Mouse (Mus musculus): Measurements from ENCODE around the gene Il1b. TPM values are rescaled to one million over a fixed set of nuclear protein-coding genes. Genes with fewer than 3 reads are reported as not detected.

Il1b gene
- polyA plus RNA-seq, 1 experiment from 2014 or later, result 0.25 TPM

DNA sequence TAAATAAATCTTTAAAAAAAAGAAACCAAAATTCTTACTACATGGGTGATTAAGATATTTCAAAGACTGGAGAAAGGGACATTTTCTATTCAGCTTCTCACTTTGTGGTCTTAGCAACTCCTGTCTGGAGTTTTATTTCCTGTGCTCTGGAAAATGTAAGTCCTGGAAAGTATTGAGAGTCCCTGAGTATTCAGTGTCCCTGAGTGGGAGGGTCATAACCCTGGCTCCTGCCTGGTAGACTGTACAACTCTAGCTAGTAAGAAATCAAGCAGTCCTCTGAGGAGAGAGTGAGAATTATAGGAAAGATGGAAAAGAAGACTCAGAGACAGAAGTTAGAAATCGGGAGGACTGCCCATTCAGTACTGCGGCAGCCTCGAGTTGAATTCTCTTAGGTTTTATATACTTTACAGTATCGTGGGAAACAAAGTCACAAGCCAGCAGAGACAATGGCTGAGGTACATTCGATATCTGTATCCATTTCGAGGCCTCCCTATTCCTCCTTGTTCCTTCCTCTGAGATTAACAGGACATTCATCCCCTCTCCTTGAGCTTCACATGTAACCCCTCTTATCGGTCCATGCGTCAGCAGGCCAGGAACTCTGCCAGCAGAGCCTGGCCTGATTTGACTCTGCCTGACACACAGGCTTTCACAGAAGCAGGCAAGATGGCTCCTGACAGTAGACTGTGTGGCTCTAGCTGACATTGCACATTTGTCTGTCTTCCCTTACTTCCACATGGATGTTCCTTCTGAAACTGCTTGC is 12.8 kb upstream of the Il1b start:
- Histone ChIP-seq H3K36me3 (ENCODE audit: control insufficient read depth, insufficient read depth, low read length) (no peaks in the 10 kb centered on the region), H3K27ac (ENCODE audit: low read depth, low read length) (no peak overlapping the region), H3K27me3 (ENCODE audit: control insufficient read depth, insufficient read depth, low read length) (no peaks in the 10 kb centered on the region), H3K4me3 (ENCODE audit: low read depth, low read length) (no peak overlapping the region), H3K9ac (replicated peaks; ENCODE audit: low read depth, low read length) (no peak overlapping the region), H3K9me3 (ENCODE audit: control insufficient read depth, low read length) (no peaks in the 10 kb centered on the region), H3K4me2 (ENCODE audit: low read depth, low read length) (no peak overlapping the region), H3K4me1 (ENCODE audit: control insufficient read depth, insufficient read depth, low read length) (no peaks in the 10 kb centered on the region)
- WGBS, result 92% methylated on average over 8 of the region's 8 CpGs
- no peak for ATAC-seq (ENCODE audit: low read depth)

DNA sequence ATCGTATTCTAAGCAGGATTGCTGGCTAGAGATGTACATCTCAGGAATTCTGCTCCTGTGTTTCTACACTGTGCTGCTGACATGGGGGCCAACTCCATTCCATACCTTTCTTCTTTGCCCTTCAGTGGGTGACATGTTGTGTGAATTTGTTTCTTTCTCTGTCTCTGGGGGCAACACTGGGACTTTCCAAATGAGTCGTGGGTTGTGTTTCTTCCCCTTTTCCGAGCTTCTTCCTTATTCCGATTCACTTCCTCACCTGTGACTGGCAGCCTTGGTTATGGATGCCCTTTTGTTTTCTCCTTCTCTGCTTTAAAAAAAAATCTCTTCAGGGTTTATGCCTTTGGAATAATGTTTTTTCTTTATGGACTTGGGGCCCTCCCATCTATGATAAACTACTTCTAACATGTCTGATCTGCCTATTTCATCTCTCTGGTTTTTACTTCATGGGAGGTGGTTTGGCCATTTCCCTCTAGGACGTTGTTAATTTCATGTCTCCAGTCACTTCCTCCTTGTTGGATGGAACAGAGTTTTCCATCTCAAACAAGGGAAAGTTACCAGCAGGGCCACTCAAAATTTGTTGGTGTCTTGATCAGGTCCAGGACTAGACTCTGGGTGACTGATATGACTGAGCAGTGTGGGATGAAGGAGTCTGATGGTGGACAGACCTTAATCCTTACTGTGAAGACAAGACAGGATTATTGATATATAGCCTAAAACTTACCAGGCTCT is 10.0 kb upstream of the Il1b start:
- Histone ChIP-seq H3K36me3 (ENCODE audit: control insufficient read depth, insufficient read depth, low read length) (no peaks in the 10 kb centered on the region), H3K9me3 (ENCODE audit: control insufficient read depth, low read length) (no peaks in the 10 kb centered on the region), H3K4me1 (ENCODE audit: control insufficient read depth, insufficient read depth, low read length) (no peaks in the 10 kb centered on the region), H3K4me2 (ENCODE audit: low read depth, low read length) (no peak overlapping the region), H3K9ac (replicated peaks; ENCODE audit: low read depth, low read length) (no peak overlapping the region), H3K27me3 (ENCODE audit: control insufficient read depth, insufficient read depth, low read length) (no peaks in the 10 kb centered on the region), H3K4me3 (ENCODE audit: low read depth, low read length) (no peak overlapping the region), H3K27ac (ENCODE audit: low read depth, low read length) (no peak overlapping the region)
- WGBS, result 87% methylated on average over 5 of the region's 5 CpGs
- ATAC-seq (ENCODE audit: low read depth), result no peak

DNA sequence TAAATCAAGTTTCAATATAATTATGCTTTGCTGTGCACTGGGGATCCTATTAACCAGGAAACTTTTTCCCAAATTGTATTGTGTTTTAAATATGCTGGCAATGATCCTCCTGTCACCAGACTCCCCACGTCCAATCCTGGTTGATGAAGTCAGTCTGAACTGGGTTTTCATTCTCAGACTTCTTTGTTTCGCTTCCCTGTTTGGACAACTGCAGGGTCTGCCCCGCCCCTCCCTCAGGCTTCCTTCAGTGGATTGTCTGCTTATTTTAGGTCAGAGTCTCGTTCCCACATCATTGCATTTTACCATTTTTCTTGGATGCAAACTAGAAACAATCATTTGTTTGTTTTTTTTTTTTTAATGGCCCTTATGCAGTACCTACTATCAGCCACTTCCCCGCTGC is 9.3 kb upstream of the Il1b start:
- 72% methylated on average over 5 of the region's 5 CpGs for WGBS
- Histone ChIP-seq H3K27ac (ENCODE audit: low read depth, low read length) (no peak overlapping the region), H3K4me1 (ENCODE audit: control insufficient read depth, insufficient read depth, low read length) (no peaks in the 10 kb centered on the region), H3K4me2 (ENCODE audit: low read depth, low read length) (no peak overlapping the region), H3K9ac (replicated peaks; ENCODE audit: low read depth, low read length) (no peak overlapping the region), H3K9me3 (ENCODE audit: control insufficient read depth, low read length) (no peaks in the 10 kb centered on the region), H3K36me3 (ENCODE audit: control insufficient read depth, insufficient read depth, low read length) (no peaks in the 10 kb centered on the region), H3K27me3 (ENCODE audit: control insufficient read depth, insufficient read depth, low read length) (no peaks in the 10 kb centered on the region), H3K4me3 (ENCODE audit: low read depth, low read length) (no peak overlapping the region)
- ATAC-seq (ENCODE audit: low read depth), result no peak

DNA sequence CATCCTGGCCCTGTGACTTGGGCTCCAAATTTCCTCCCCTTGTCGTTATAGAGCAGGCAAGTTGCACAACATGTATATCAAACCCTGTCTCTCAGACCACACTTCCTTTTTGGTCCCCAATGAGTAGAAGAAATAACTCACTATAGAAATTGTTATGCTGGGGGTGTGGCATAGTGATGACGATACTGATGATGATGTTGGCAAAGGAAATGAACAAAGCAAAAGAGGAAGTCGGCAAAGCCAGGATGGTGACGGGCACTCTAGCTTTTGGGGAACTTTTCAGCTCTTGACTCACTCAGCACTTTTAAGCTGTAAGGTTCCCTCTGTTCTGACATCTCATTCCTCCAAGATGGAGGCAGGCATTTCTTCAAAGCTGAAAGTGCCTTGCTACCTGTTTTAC is 2.4 kb upstream of the Il1b start:
- no peaks in the 10 kb centered on the region for H3K9me3 ChIP-seq (ENCODE audit: control insufficient read depth, low read length)
- H3K4me1 ChIP-seq (ENCODE audit: control insufficient read depth, insufficient read depth, low read length), result no peaks in the 10 kb centered on the region
- H3K36me3 ChIP-seq (ENCODE audit: control insufficient read depth, insufficient read depth, low read length), result no peaks in the 10 kb centered on the region
- ATAC-seq (ENCODE audit: low read depth), result no peak
- no peak overlapping the region for H3K4me3 ChIP-seq (ENCODE audit: low read depth, low read length)
- no peak overlapping the region for H3K27ac ChIP-seq (ENCODE audit: low read depth, low read length)
- no peaks in the 10 kb centered on the region for H3K27me3 ChIP-seq (ENCODE audit: control insufficient read depth, insufficient read depth, low read length)
- no peak overlapping the region for H3K9ac ChIP-seq (replicated peaks; ENCODE audit: low read depth, low read length)
- no peak overlapping the region for H3K4me2 ChIP-seq (ENCODE audit: low read depth, low read length)
- WGBS, result 92% methylated on average over 4 of the region's 4 CpGs

DNA sequence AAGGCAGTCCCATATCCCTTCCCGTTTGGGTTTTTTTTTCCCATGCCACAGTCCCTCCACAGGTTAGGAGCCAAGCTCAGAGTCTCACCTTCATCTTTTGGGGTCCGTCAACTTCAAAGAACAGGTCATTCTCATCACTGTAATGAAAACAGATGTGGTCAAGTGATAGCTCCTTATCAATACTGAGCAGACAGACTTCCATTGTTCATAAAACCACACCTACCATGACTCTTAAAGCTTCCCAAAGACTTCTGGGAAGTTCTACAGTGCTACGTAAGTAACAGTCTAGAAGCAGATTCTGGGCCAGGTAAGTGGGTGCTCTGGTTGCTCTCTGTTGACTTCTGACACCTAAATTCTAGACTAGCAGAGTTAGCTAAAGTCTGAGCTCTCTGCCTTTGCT is 1.3 kb downstream of the Il1b start:
- H3K4me1 ChIP-seq (ENCODE audit: control insufficient read depth, insufficient read depth, low read length), result no peaks in the 10 kb centered on the region
- H3K4me3 ChIP-seq (ENCODE audit: low read depth, low read length), result no peak overlapping the region
- WGBS, result 87% methylated on average over 3 of the region's 3 CpGs
- no peak overlapping the region for H3K27ac ChIP-seq (ENCODE audit: low read depth, low read length)
- no peak for ATAC-seq (ENCODE audit: low read depth)
- H3K9ac ChIP-seq (replicated peaks; ENCODE audit: low read depth, low read length), result no peak overlapping the region
- no peaks in the 10 kb centered on the region for H3K9me3 ChIP-seq (ENCODE audit: control insufficient read depth, low read length)
- no peaks in the 10 kb centered on the region for H3K36me3 ChIP-seq (ENCODE audit: control insufficient read depth, insufficient read depth, low read length)
- no peak overlapping the region for H3K4me2 ChIP-seq (ENCODE audit: low read depth, low read length)
- no peaks in the 10 kb centered on the region for H3K27me3 ChIP-seq (ENCODE audit: control insufficient read depth, insufficient read depth, low read length)

DNA sequence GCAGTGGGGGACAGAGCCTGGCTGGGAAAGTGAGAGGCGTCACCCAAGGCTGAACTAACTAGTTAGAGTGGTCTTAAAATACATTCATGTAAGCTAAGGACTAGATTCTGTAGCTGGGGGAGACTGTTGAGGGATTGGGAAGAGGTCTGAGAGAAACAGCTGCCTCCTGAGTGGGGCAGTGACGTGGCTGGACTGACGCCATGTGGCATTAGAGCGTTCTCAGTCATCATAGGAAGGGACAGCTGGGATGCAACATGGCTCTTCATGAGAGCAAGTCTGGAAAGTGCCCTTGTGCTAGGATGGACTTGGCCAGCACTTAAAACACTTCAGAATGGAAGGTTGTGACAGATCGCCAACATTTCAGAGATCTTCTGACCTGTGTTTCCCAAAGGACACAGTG is 2.1 kb downstream of the Il1b start:
- H3K4me2 ChIP-seq (ENCODE audit: low read depth, low read length), result no peak overlapping the region
- H3K36me3 ChIP-seq (ENCODE audit: control insufficient read depth, insufficient read depth, low read length), result no peaks in the 10 kb centered on the region
- no peak overlapping the region for H3K4me3 ChIP-seq (ENCODE audit: low read depth, low read length)
- H3K27ac ChIP-seq (ENCODE audit: low read depth, low read length), result no peak overlapping the region
- ATAC-seq (ENCODE audit: low read depth), result no peak
- H3K9ac ChIP-seq (replicated peaks; ENCODE audit: low read depth, low read length), result no peak overlapping the region
- H3K9me3 ChIP-seq (ENCODE audit: control insufficient read depth, low read length), result no peaks in the 10 kb centered on the region
- H3K27me3 ChIP-seq (ENCODE audit: control insufficient read depth, insufficient read depth, low read length), result no peaks in the 10 kb centered on the region
- WGBS, result 90% methylated on average over 5 of the region's 5 CpGs
- no peaks in the 10 kb centered on the region for H3K4me1 ChIP-seq (ENCODE audit: control insufficient read depth, insufficient read depth, low read length)

DNA sequence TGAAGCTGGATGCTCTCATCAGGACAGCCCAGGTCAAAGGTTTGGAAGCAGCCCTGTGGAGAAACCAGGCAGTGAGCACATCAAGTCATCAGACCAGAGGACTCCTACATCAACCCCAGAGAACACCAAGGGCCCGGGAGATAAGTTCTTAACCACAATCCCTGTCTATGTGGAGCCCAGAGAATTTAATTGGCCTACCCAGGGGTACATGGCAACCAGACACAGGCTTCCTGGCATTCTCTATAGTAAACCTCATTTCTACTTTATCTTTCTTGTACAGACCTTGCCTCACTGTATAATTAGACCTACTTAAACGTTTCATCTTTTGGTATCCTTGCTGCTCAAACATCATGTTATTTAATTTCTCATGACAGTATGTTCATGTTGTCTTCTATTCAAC is 2.8 kb downstream of the Il1b start:
- Histone ChIP-seq H3K36me3 (ENCODE audit: control insufficient read depth, insufficient read depth, low read length) (no peaks in the 10 kb centered on the region), H3K9me3 (ENCODE audit: control insufficient read depth, low read length) (no peaks in the 10 kb centered on the region), H3K4me1 (ENCODE audit: control insufficient read depth, insufficient read depth, low read length) (no peaks in the 10 kb centered on the region), H3K4me2 (ENCODE audit: low read depth, low read length) (no peak overlapping the region), H3K27me3 (ENCODE audit: control insufficient read depth, insufficient read depth, low read length) (no peaks in the 10 kb centered on the region), H3K9ac (replicated peaks; ENCODE audit: low read depth, low read length) (no peak overlapping the region), H3K4me3 (ENCODE audit: low read depth, low read length) (no peak overlapping the region), H3K27ac (ENCODE audit: low read depth, low read length) (no peak overlapping the region)
- 79% methylated on average over 2 of the region's 2 CpGs for WGBS
- ATAC-seq (ENCODE audit: low read depth), result no peak

DNA sequence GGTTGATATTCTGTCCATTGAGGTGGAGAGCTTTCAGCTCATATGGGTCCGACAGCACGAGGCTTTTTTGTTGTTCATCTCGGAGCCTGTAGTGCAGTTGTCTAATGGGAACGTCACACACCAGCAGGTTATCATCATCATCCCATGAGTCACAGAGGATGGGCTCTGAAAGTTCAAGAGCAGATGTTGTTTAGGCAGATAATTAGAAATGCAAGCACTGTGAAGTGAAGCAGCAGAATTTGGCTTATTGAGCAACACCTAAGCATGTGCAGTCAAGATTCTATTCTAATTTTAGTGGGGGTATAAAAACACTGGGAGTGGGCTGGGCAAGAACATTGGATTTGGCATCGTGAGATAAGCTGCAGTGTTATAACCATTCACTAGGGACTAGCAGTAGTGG is 3.7 kb downstream of the Il1b start:
- H3K27me3 ChIP-seq (ENCODE audit: control insufficient read depth, insufficient read depth, low read length), result no peaks in the 10 kb centered on the region
- no peak overlapping the region for H3K27ac ChIP-seq (ENCODE audit: low read depth, low read length)
- no peak for ATAC-seq (ENCODE audit: low read depth)
- WGBS, result 83% methylated on average over 5 of the region's 5 CpGs
- H3K4me1 ChIP-seq (ENCODE audit: control insufficient read depth, insufficient read depth, low read length), result no peaks in the 10 kb centered on the region
- H3K4me3 ChIP-seq (ENCODE audit: low read depth, low read length), result no peak overlapping the region
- H3K9me3 ChIP-seq (ENCODE audit: control insufficient read depth, low read length), result no peaks in the 10 kb centered on the region
- no peak overlapping the region for H3K4me2 ChIP-seq (ENCODE audit: low read depth, low read length)
- H3K36me3 ChIP-seq (ENCODE audit: control insufficient read depth, insufficient read depth, low read length), result no peaks in the 10 kb centered on the region
- no peak overlapping the region for H3K9ac ChIP-seq (replicated peaks; ENCODE audit: low read depth, low read length)

DNA sequence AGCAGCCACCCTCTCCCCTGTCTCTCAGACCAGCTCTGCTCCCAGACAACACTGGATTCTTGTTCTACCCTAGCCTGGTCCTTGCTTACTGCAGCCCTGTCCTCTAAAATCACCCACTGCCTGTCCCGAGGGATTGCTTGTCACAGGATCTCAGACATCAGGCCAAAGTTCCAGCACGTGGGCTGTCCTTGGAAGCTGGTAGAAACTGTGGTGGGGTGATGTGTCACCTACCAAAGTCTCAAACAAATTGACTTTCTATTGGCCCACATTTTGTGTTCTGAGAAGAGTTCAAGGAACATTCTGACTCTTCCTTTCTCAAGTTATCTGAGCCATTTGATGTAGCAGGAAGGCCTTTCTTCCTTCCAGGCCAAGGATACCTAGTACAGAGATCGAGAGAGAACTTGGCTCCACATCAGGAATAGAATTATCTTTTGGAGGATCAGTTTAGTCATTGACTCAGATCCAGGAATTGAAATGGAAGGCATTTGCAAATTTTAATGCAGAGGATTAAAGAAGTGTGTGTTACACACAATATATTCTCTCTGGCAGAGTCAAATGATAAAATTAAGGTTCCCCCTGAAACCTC is 9.9 kb downstream of the Il1b start:
- ATAC-seq (ENCODE audit: low read depth), result no peak
- Histone ChIP-seq H3K36me3 (ENCODE audit: control insufficient read depth, insufficient read depth, low read length) (no peaks in the 10 kb centered on the region), H3K9ac (replicated peaks; ENCODE audit: low read depth, low read length) (no peak overlapping the region), H3K9me3 (ENCODE audit: control insufficient read depth, low read length) (no peaks in the 10 kb centered on the region), H3K4me1 (ENCODE audit: control insufficient read depth, insufficient read depth, low read length) (no peaks in the 10 kb centered on the region), H3K27ac (ENCODE audit: low read depth, low read length) (no peak overlapping the region), H3K4me3 (ENCODE audit: low read depth, low read length) (no peak overlapping the region), H3K27me3 (ENCODE audit: control insufficient read depth, insufficient read depth, low read length) (no peaks in the 10 kb centered on the region), H3K4me2 (ENCODE audit: low read depth, low read length) (no peak overlapping the region)
- WGBS, result 90% methylated on average over 3 of the region's 3 CpGs

Measured in neural tube, embryonic 14.5 days (tissue).